Mouse (Mus musculus): Measurements from ENCODE around the gene Arhgef11.

Gene Arhgef11

DNA sequence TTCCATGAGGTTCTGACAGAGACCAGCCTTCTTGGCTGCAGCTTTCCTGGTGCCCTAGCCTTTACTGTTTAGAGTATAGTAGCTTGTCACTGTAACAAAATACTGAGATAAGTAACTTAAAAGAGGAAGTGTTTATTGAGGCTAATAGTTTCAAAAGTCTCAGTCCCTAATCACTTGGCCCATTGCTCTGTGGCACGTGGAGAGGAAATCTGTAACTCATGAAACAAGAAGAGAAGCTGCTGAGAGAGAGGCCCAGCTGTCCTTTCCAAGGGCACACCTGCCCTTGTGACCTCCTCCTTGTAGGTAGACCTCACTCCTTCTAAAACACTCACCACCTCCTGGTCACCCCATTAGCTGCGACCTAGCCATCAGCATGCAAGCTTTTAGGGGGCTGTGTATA is 101.2 kb downstream of the Arhgef11 start:
- DNase-seq: no peak

DNA sequence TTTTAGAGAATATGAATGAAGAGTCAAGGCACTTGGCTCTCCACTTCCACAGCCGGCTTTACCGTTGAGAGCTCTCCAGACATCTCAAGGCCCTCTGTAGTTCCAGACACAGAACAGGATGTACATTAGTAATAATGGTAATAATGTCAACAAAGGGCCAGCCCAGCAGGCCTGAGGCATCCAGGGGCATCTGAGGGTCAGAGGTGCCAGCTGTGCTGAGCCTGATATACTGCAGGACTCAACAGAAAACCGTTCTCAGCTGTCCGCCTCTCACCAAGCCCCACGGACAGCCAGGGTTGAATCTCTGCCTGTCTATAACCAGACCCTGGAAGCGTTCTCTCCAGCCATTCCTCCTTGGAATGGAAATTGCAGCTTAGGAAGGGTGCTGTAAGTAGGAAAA is 107.2 kb downstream of the Arhgef11 start:
- DNase-seq: no peak

DNA sequence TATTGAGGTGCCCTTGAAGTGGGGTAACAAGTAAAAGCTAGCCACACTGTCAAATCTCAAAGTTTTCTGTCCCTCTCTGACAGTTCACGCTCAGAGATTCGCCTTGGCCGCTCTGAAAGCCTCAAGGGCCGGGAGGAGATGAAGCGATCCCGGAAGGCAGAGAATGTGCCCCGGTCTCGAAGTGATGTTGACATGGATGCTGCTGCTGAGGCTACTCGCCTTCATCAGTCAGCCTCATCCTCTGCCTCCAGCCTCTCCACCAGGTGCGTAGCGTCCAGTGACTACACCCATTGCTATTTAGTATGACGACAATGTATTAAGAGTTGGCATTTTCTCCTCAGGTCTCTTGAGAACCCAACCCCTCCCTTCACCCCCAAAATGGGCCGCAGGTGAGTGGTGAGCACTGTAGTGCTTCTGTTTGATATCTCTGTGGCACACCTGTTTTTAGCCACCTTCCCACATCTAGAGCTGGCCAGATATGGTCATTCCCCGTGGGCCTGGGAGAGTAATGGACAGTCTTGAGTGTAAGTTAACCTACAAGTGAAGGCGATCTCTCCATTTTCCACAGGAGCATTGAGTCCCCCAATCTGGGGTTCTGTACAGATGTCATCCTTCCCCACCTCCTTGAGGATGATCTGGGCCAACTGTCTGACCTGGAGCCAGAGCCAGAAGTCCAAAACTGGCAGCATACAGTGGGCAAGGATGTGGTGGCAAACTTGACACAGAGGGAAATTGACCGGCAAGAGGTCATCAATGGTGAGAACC is 108.2 kb downstream of the Arhgef11 start:
- DNase-seq: no peak

DNA sequence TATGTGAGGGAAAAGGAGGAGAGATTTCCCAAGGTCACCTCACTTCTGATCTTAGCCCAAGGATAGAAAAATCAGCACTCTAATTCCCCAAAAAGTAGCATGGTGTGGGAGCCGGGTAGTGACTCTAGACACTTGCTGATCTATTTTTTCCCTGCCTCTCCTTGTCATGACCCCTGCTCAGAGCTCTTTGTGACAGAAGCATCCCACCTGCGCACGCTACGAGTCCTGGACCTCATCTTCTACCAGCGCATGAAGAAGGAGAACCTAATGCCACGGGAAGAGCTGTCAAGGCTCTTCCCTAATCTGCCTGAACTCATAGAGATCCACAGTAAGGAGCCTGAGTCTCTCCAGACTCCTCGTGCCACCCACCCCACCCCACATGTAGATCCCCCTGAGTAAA is 108.8 kb downstream of the Arhgef11 start:
- no peak for DNase-seq

DNA sequence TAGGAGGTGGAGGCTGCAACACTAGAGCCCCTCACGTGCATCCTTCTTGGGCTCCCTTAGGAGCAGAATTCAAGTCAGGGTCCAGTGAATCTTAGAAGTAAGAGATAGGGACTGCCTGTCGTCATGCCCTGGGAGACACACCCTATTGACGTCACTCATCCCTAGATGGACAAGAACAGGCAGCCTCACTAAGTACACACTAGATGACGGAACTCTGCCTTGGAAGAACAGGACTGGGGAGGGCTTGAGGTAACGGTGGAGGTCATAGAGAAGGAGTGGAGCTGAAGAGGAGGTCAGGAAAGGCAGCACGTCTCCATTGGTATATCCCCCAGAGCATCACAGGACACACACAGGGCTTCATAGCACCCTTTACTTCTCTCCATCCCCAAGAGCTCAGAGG is 111.3 kb downstream of the Arhgef11 start:
- DNase-seq: peak; percentile 1

DNA sequence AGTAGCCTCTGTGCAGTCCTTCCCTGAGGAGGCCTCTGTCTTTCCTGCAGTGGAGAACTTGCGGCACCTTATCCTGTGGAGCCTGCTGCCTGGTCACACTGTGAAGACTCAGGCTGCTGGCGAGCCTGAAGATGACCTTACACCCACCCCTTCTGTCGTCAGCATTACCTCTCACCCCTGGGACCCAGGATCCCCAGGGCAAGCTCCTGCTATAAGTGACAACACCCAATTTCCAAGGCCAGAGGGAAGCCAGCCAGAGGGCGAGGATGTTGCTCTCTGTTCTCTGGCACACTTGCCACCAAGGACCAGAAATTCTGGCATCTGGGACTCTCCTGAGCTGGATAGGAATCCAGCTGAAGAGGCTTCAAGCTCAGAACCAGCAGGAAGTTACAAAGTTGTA is 115.7 kb downstream of the Arhgef11 start:
- DNase-seq: no peak

DNA sequence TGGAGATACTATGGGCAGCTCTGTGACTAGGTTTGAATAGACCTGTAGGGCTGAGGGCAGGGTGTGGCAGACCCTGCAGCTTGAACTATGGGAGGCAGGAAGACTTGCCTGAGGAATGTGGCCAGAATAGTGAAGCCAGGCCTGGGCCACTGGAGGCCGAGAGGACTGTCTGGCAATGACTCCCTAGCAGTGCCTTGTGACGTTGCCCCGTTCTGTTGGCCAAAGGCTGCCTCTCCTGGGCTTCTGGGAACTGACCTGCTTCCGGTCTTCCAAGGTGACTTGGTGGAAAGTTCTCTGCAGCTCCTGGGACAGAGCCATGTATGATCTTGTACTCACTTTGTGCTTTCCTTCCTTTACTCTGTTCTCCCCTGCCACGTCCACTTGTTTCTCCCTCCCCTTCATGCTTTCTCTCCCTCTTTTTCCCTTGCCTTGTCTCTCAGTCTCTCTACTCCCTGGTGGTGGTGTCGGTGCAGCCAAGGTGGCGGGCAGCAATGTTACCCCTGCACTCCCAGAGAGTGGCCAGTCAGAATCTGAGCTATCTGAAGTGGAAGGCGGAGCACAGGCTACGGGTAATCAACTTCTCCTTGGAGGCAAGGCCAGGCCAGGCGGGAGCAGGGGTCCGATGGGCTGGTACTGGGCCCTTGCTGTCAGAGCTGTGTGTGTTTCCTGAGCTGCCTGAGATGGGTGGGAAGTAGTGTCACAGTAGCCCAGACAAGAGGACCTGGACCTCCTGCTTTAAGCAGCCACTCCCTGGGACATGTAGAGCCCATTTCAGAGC is 116.8 kb downstream of the Arhgef11 start:
- no peak for DNase-seq

DNA sequence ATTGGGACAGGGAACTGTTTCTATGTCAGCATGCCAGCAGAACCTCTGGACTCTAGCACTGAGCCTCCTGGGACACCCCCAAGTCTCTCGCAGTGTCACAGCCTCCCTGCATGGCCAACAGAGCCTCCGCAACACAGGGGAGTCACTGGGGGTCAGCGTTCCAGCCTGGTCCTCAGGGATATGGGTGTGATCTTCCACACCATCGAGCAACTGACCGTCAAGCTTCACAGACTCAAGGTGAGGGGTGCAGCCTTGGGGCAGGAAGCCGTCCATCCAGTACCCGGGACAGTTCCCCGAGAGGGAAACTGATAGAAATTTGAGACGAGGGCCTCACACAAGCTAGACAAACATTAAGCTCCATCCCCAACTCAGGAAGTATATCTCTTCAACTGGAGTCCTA is 118.0 kb downstream of the Arhgef11 start:
- DNase-seq: no peak

DNA sequence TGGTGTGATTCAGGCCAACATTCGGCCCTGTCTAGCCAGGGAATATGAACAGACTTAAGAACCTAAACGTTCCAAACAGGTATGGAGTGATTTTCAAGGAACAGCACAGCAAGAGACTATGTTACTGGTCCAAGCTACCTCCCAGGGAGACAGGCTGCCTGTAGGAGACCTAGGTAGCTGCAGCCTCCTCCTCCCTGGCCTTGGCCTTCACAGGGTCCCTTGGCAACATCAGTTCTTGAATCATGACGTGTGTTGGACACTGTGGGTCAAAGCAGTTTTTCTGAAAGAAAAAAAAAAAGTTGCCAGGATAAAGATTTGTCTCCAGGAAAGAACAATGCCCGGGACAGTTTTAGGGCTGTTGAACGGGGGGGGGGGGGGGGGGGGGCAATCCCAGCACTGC is 121.5 kb downstream of the Arhgef11 start:
- no peak for DNase-seq

DNA sequence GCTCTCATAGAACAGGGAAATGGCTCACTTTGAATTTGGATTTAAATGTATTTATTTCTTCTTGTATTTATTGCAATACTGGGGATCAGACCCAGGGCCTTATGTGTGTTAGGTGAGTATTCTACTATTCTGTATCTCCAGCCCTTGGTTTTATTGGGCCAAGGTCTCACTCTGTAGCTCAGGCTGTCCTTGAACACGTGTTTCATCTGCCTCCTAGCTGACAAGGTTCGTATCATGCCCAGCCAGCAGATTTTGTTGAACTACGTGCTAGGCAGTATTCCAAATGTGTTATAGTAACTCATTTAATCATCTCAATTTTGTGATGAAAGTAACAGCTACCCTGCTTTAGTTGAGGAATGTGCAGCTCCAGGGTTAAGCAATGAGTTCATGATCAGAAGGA is 124.7 kb downstream of the Arhgef11 start:
- no peak for DNase-seq

DNA sequence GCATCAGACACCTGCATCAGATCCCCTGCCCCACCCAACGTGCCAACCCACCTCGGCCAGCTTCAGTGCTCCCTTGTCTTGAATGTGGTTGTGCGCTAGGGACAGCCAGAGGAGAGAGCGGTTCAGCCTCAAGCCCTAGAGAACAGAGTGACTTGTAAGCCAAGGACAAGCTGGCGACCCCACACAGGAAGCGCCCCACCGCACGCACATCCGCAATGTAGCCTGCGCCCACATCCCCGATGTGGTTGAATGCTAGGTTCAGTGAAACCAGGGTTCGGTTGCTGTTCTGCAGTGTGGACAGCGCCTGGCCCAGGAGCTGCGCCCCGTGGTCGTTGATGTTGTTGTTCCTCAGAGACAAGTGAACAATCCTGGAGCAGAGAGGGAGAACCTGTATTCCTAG is 125.4 kb downstream of the Arhgef11 start:
- no peak for DNase-seq

DNA sequence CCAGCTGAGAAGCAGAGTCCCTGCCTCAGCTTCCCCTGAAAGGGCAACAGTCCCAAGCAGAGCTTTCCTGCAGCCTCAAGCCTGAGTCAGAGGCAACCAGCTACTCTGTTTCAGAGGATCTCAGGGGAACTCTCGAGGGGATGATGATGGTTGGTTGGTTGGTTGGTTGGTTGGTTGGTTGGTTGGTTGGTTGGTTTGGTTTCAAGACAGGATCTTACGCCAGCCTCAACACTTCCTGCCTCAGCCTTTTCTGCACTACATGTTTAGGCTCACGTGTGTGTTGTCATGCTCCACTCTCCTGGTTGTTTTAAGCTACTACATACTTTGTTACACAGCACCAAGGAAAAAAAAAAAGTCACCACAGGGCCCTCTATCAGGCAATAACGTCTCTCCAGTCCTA is 126.6 kb downstream of the Arhgef11 start:
- DNase-seq: no peak

DNA sequence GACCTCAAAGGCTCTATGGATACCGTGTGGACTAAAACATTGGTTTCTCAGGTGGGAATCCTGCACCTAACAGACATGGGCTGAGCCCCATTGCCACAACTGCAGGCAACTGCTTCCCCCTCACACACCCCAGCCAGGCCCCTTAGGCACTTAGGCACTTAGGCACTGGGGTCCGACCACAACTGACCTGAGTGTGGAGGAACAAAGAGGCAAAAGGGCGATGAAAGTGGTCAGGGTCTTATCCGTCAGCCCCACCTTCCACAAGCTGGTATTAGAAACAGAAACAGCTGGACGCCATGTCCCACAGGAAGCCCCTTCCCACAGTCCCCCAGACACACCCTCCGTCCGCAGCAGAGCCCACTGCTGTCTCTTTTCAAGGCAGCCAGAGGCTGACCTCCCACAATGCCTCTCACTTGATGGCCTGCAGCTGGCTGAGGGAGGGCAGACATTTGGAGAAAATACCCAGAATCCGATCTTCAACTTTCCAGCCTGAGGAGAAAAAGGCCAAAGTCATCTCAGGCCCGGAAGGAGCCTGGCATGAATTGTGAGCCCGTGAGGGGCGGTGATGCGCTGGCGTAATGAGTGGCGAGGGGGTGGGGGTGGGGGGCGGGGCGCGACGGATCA is 127.8 kb downstream of the Arhgef11 start:
- DNase-seq: peak; percentile 76

DNA sequence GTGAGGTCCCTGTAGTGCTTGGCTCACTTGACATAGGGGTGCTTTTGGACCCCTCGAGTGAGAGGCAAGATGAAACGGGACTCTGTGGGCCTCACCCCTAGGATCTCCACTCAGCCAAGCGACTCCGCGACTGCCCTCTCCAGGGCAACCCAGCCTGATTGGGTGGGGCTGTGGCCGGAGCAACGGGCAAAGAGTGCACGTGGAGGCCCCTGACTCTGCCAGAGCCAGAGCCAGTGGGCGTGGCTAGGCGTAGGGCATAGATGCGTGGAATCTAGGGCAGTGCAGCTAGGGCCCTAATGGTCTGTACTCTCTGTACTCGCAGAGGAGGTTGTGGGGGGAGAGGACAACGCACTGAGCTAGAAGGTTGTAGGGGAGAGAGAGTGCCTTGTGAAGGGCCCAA is 131.1 kb downstream of the Arhgef11 start, which contains the start of gene Lrrc71:
TSS of gene Lrrc71 (minus strand) at position 195 of the 400 bp plus-strand sequence.
- DNase-seq: peak; percentile 67

DNA sequence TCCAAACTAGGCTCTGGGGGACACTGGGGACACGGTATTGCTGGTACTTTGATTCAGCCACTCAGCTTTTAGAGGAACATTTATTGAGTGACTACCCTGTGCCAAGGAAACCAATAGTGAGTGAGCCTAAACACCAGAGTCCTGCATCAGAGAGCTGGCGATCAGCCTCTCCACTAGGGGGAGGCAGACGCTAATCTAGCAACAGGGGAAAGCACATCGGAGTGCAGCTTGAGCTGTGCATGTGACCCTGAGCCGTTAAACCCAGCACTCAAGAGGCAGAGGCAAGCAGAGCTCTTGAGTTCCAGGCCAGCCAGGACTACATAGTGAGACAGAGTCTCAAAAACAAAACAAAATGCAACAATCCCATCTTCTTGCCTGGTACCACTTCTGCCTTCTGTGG is 131.7 kb downstream of the Arhgef11 start:
- peak; percentile 79 for DNase-seq

DNA sequence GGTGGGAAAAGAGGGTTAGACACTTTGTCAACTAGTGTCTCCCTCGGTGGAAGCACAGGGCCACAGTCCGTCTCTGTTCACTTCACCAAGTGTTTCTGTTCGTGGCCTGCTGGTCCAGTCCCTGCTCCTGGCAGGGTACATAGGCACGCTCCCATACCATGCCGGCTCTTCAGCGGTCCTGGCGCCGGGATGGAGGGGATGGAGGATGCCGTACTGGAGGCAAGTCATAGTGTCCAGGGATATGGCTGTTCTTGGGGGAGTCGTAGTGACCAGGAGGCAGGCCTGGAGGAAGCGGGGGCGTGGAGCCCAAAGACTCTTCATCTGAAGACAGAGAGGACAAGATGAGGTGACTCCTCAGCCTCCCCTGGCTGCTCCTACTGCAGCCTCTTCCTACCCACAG is 132.6 kb downstream of the Arhgef11 start:
- DNase-seq: no peak

DNA sequence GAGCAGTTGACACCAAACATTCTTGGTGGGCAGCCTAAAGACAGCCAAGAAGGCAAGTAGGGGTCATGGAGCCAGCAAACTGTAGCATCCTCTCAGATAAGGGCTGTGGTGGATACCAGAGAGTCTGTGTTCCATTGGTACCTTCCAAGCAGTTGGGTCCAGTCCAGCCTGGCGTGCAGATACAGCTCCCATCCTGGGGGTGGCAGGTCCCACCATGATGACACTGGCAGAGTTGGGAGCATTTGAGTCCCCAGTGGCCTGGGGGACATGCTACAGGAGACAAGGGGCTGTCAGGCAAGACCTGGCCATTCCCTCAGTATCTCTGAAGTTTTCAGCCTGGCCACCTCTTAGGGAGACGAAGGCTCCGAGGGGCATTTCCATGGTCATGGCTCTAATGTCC is 135.2 kb downstream of the Arhgef11 start:
- no peak for DNase-seq

DNA sequence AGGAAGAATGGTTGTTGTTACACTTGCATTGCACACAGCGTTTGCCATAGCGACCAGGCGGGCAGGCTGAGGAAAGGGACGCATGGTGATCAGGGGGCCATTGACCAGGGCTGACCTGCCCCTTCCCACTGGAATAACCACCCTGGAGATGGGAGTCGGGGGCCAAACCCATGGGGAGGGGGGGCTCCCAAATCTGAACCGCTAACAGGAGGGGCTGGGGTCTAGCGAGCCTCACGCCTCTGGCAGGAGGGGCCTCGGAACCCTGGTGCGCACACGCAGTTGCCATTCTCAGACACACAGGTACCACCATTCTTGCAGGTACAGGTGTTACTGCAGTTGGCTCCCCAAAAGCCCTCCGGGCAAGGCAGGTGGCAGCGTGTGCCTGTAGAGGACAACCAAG is 136.5 kb downstream of the Arhgef11 start:
- no peak for DNase-seq

DNA sequence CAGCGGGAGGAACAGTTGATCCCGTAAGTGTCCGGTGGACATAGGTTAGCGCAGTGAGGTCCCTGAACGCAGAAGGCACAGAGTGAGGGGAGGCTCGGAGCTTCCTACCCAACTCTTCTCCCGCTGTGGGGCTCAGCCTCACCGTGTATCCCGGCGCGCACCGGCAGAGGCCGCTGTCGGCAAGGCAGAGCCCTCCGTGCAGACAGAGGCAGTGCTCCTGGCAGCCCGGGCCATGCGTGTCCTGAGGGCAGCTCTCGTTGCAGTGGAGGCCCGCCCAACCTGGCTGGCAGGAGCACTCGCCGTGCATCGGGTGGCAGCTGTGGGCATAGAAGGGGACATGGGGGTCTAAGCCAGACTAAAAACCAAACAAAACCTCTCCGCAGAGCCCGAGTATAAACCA is 138.6 kb downstream of the Arhgef11 start:
- DNase-seq: peak; percentile 94

DNA sequence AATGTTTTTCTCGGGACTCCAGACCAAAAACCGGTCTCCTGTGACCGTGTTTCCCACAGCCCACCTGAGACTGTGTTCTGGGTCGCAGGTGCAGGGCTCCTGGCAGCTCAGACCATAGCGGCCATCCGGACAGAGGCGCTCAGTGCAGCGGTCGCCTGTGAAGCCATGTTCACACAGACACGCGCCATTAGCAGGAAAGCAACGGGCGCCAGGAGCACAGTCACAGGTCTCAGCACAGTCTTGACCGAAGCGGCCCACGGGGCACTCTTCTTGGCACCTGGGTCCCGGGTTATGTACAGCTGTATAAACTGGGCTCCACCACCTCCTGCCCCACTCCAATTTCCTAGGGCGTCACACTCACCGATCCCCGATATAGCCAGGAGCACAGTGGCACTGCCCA is 139.1 kb downstream of the Arhgef11 start:
- DNase-seq: no peak

DNA sequence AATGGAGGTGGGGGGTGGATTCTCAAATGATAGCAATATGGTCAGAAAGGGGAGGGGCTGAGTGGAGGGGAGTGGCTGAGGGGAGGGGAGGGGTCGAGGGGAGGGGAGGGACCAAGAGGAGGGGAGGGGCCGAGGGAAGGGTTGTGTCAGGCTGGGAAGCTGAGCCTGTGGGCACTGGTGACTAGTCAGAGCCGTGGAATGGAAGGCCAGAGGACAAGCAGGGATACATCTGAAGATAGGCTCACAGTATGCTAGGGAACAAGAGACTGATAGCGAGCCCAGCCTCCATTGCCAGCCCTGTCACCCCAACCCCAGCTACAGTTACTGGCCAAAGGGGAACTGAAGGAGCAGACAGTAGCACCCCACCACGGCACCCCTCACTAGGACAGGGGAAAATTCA is 141.3 kb downstream of the Arhgef11 start:
- no peak for DNase-seq

DNA sequence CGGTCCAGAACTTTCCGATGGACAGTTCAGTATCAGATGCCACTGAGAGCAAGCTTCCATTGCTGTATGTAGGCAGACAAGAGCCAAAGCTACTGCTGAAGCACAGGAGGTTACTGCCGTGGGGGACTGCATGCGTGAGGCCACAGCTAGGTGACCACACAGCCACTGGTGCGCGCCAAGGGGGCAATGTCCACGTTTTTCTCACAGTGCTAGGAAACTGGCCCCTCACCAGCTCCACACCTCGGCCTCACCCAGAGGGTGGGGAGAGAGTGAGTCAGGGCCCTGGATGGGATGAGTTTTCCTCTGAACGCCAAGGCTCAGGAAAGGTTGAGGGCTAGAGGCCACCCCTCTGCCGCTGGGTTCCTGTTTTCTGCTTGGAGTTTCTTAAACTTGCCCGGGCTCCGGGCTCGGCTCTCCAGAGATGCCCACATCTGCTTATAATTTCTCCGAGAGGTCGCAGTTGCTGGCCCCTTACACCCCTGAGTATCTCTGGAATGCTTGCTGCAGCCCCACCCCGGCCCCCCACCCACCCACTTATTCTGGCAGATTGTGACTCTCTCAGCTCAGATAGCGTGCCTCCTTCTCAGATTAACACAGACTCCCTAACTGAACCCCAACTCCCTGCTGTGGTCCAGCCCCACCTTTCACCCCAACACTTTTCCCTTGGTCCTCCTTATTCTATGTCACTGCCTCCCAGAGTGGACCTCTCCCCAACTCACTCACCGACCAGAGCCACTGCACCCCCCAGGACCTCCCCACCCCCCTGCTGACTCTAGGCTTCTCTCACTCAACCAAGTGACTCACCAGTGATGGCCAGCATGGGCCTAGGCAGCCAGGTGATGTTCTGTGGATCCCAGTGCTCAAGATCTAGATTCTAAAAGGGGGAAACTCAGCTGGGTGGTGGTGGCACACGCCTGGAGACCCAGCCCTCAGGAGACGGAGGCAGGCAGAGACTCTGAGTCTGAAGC is 144.3 kb downstream of the Arhgef11 start:
- peak; percentile 64 for DNase-seq

DNA sequence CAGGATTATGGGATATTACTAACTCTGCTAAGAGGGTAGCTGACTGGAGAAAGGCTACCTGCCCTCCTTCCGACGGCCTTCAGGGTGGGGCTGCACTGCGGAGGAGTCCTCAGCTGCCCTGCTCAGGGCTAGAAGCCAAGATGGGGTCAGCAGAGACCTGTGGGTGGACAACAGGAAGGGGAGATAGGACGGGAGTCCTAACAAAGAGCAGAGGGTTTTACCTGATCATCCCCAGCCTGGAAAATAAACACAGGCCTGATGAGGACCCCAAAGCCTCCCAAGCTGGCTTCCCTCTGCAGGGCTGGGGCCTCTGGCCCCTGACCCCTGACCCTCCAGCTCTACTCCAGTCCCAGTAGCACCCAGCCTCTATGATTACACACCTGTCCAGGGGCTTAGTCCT is 145.8 kb downstream of the Arhgef11 start:
- peak; percentile 47 for DNase-seq

All from kidney, postnatal 10 days (tissue).